Mouse (Mus musculus) gastrocnemius, postnatal 10 days (tissue): ENCODE measurements around the gene Etfdh. TPM values are rescaled to one million over a fixed set of nuclear protein-coding genes. Genes with fewer than 3 reads are reported as not detected.

Experiments used
- total RNA-seq, 2 experiments: library from RNA; stranded (reverse); gene quantifications; 2 replicates each; pipeline ENCODE4 v1.2.3; 2021

The Etfdh gene
- total RNA-seq, 2 experiments from 2014 or later: 93.0 to 99.1 TPM

Other genes starting within 250 kb of the Etfdh start
- gene Fnip2, start 61.7 kb downstream of the Etfdh start, total RNA-seq: 1 to 10 TPM; 5.7 to 7.7 TPM
- 10 to 100 TPM; 39.3 to 42.8 TPM for gene Ppid, start 38.2 kb downstream of the Etfdh start, total RNA-seq
- 1 to 10 TPM; 3.6 to 3.9 TPM for gene 4930579G24Rik, start 421 bp downstream of the Etfdh start, total RNA-seq
- under 1 TPM in 1 of 2 experiments, not detected in 1; 0.05 TPM for gene Rxfp1, start 108.4 kb upstream of the Etfdh start, total RNA-seq
- 1 to 10 TPM; 1.1 to 3.3 TPM for gene Tmem144, start 223.3 kb upstream of the Etfdh start, total RNA-seq